Mouse (Mus musculus): ENCODE results near the gene Lrrfip2. TPM values are rescaled to one million over a fixed set of nuclear protein-coding genes. Genes with fewer than 3 reads are reported as not detected.
A peak's percentile ranks its signal among the peaks of the same experiment; 100 is the strongest.

The Lrrfip2 gene
- total RNA-seq, 4 experiments from 2014 or later, result 41.1 to 45.3 (median 44.9) TPM

DNA sequence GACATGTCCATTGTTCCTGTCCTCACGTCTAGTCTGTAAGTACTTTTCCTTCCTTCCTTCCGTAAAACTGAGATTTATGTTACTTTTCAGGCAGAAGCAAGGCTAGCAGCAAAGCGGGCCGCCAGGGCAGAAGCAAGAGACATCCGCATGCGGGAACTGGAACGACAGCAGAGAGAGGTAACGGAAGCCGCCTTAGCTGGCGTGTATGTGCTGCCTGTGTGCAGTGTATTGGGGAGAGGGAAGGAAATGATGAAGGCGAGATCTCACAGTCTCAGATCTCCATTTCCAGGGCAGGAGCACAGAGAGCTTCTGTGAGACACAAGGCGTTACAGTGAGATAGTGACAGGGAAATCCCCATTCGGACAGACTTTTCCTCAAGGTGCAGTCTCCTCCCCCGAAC, 43.8 kb downstream of the Lrrfip2 start:
- no peak for DNase-seq (ENCODE audit: low spot score in 2 of 2)

- no peak for DNase-seq (ENCODE audit: low spot score in 2 of 2)
These were observed 49.2 kb downstream of the Lrrfip2 start for GRCm38 (mm10) chr9:111166612-111167011.

- DNase-seq (ENCODE audit: low spot score in 2 of 2), result no peak
These were observed 53.0 kb downstream of the Lrrfip2 start for GRCm38 (mm10) chr9:111170430-111170829.

GRCm38 (mm10) chr9:111174071-111174470, 56.7 kb downstream of the Lrrfip2 start:
- DNase-seq (ENCODE audit: low spot score in 2 of 2), result no peak

DNA sequence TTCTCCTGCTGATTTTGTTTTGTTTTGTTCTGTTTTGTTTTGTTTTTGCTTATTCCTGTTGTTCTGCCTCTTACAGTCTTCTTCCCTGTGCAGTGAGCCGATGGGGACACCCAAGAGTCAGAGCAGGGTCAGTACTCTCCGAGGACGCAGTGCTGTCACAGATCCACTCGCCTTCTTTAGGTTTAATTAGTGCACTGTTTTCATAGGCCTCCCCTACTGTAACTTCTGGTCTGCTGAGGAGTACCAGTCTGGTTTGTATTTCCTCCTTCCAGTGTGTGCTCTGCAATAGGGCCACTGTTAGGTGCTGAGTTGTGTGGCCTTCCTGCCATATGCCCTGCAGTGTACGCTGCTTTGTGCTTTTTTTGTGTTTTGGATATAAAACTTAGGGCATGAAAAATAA, 61.6 kb downstream of the Lrrfip2 start:
- no peak for DNase-seq (ENCODE audit: low spot score in 2 of 2)

DNA sequence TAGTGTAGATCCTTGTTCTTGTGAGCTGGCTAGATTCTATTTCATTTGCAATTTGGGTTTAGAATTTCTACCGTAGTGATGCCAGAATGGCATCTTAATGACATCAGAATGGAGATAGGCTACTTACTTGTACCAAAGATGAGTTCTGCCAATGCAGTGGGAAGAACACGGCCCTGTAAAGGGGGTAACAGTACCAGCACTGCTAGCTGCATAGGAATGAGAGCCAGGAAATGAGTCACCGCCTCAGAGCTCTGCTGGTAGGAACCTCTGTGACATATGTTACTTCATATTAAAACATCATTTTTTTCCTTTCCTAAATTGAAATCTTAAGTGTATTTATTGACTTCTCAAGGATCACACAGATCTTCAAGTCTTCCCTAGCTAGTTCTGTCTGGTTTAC, 64.8 kb downstream of the Lrrfip2 start:
- peak in 1 of 2 experiments; percentile 43 for DNase-seq (ENCODE audit: low spot score in 2 of 2)

DNA sequence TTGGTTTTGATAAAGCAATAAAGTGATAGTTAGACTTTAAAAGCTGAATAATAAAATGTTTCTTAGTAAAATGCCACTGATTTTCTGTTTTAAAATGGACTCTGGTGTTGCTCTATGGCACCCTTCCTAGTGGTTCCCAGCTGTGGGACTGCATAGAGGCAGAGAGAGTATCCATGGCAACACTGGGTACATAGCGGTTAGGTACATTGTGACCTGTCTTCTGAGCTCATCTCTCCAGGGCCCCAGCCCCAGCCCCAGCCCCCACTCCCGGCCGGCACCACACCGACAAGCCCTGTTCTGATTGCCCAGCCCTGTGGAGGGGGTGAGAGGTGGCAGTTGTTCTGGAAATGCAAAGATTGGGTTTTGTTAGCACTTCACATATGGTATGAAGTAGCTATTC, 67.5 kb downstream of the Lrrfip2 start:
- DNase-seq (ENCODE audit: low spot score in 2 of 2), result no peak

GRCm38 (mm10) chr9:111186861-111187260, 69.5 kb downstream of the Lrrfip2 start:
- DNase-seq (ENCODE audit: low spot score in 2 of 2), result no peak

DNA sequence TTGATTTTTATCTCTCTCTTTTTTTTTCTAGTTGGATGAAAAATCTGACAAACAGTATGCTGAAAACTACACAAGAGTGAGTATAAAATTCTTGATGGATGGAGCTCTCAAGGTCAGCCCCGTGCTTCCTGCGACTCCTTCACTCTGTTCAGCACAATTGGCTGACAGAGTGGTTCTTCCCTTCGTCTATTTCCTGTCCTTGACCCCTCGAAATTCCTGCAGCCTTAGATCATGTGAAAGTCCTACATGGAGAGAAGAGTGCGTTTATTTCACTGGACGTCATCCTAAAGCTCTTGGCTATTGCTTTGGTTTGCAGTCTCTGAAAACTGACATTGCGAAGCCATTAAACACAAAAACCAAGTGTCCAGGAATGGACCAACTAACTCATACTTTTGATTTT, 71.3 kb downstream of the Lrrfip2 start:
- no peak for DNase-seq (ENCODE audit: low spot score in 2 of 2)

GRCm38 (mm10) chr9:111193211-111193610, 75.8 kb downstream of the Lrrfip2 start:
- DNase-seq (ENCODE audit: low spot score in 2 of 2), result no peak

DNA sequence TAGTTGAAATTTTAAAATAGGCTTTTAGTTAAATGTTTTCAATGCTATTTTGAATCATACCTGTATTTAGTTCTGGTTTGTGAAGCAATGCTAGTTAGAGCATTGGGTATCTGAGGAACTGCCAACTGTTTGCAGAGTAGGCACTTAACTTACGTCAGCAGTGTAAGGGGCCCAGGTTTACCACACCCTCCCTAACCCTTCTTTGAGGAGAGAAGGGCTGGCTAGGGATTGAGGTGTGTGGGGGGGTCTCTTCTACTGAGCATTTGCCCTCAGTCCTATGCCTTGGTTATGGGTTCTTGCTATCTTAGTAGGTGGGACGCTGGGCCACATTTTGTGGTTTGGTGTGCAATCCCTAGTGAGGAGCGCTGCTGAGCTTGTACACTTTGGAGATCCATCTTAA, 79.7 kb downstream of the Lrrfip2 start:
- no peak for DNase-seq (ENCODE audit: low spot score in 2 of 2)

DNA sequence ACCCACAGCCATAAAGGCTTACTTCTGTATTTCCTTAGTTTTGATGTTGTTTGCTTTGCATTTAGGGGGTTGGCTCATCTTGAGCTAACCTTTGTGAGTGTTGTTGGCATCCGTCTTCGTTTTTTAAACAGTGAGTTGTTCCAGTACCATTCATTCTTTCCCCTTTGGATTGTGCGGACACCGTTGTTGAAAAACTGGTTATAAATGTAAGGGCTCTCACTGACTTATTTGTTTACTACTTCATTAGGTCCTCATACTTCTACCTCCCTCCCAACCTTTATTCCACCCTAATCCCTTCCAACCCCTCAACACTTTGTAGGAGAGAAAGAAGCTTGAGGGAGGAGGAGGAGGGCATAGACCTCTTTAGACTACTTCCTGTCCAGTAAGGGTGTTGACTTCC, 80.3 kb downstream of the Lrrfip2 start:
- no peak for DNase-seq (ENCODE audit: low spot score in 2 of 2)

GRCm38 (mm10) chr9:111198332-111198731, 80.9 kb downstream of the Lrrfip2 start:
- no peak for DNase-seq (ENCODE audit: low spot score in 2 of 2)

GRCm38 (mm10) chr9:111200208-111200607, 82.8 kb downstream of the Lrrfip2 start:
- no peak for DNase-seq (ENCODE audit: low spot score in 2 of 2)

DNA sequence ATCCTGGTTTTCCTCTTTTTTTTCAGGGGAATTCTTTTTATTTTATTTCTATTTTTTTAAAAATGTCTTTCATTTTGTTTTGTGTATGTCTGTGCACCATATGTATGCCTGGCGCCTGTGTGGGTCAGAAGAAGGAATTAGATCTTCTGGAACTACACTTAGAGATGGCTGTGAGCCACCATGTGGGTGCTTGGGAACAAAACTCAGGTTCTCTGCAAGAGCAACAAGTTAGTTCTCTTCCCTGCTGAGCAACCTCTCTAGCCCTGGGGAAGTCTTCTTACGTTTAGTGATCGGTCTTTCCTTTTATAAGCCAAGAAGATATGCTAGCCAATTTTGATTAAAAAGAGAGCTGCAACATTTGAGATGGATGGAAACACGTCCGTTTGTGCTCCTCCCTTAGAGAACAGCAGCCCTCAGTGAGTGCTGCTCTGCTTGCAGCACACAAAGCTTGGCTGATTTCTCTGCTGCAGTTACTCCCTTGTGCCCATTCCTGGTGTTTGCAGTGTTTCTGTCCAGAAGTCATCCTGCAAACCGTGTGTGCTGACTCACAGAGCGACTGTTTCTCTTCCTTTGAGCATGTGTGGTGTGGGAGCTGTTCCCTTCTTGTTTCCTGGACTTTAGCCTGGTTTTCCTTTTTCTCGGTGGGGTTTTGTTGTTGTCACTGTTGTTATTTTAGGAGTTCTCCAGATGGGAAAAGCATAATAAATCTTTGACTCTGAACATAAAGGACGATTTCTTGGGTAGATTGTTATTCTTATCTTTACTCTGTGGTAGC, 87.4 kb downstream of the Lrrfip2 start:
- DNase-seq (ENCODE audit: low spot score in 2 of 2), result peak in 1 of 2 experiments; percentile 66

DNA sequence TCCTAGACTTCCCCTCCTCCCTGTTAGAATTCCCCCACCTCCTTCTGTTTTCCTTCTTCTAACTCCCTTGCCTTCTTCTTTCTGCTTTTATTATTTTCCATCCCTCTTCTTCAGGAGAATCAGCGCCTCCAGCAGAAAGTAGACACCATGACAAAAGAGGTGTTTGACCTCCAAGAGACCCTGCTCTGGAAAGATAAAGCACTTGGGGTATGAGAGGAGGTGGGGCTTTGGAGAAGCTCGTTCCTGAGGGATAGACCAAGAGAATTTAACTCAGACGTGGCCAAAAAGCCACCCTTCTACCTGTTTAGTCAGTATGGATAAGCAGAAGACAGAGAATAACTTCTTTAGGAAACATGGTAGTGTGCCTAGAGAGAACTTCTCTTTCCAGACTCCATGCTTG, 90.3 kb downstream of the Lrrfip2 start:
- no peak for DNase-seq (ENCODE audit: low spot score in 2 of 2)

- no peak for DNase-seq (ENCODE audit: low spot score in 2 of 2)
These were observed 90.8 kb downstream of the Lrrfip2 start for GRCm38 (mm10) chr9:111208185-111208584.

- DNase-seq (ENCODE audit: low spot score in 2 of 2), result no peak
These were observed 91.8 kb downstream of the Lrrfip2 start for GRCm38 (mm10) chr9:111209158-111209699.

DNA sequence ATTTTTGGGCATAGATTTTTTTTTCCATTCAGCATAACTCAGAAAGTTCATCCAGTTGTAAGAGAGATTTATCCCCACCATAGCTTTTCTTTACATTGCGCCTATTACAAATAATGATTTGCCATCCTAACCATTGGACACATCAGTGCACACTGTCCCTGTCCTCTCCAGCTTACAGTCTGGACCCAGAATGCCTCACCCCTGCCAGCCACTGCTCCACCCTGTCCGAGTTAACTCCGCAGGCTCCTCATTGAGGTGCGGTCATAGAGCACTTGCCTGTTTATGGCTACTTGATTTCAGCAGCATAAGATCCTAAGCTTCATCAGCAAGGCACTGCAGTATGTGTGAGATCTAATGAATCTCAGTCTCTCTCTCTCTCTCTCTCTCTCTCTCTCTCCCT, 93.0 kb downstream of the Lrrfip2 start:
- no peak for DNase-seq (ENCODE audit: low spot score in 2 of 2)

DNA sequence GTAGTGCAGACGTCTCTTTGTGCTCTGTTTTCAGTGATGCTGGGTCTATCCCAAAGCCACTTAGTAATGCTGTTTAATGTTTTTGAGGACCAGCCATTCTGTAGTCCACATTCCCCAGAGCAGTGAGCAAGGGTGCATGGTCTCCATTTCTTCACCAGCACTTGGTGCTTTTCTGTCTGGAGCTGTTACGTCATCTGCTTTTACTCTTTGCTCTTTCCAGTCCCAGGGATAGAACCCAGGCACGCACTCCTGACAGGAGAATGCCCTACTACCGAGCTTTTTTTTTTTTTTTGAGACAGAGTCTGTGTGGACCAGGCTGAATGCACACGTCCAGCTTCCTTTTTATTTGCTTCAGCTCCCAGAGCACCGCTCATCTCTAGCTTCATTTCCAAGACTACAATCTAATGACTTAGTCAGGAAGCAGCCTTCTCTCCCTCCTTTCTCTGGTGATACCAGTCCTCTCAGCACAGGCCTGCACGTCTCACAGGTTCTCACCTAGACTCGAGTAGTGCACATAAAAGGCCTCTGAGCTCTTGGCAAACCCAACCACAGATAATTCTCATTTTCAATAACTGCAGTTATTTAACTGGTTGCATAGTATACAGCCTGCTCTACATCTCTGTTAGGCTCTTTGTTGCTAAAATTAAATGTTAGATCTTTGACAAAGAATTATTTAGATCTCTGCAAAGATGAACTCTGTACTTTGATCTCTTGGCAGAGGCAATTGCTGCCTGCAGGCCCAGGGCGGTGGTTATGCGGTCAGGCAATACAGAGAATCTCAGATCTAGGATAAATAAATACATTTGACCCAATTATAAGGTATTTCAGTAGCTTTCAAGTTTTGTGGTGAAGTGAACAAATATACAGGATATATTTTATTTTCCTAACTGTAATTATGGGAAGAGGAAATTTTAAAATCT, 94.0 kb downstream of the Lrrfip2 start:
- DNase-seq (ENCODE audit: low spot score in 2 of 2), result no peak

DNA sequence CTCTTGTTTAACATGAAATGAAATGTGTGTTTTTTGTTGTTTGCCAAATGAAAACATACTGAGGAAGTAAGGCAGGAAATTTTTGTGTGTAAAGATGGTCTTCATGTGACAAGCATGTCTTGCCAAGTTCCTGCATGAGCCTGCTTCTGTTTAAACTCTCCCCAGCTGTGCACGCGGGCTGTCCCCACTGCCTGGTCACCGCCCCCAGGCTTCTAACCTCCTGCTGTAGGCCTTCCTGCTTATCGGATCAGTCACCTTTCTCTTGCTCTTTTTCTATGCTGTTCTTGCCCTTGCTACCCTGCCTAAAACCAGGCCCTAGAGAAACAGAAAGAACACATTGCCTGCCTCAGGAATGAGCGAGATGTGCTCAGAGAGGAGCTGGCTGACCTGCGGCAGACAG, 96.1 kb downstream of the Lrrfip2 start:
- no peak for DNase-seq (ENCODE audit: low spot score in 2 of 2)

- DNase-seq (ENCODE audit: low spot score in 2 of 2), result no peak
These were observed 99.0 kb downstream of the Lrrfip2 start for GRCm38 (mm10) chr9:111216424-111216823.

Measured in left cerebral cortex, adult 8-10 months (tissue).